Mouse (Mus musculus) heart, postnatal 10 days (tissue): ENCODE data around the gene Slc25a11. TPM values are rescaled to one million over a fixed set of nuclear protein-coding genes. Genes with fewer than 3 reads are reported as not detected.

ENCODE experiments used
- total RNA-seq, 2 experiments: library from RNA; stranded (reverse); gene quantifications; 2 replicates each; pipeline ENCODE4 v1.2.3; 2021

Gene Slc25a11
- total RNA-seq, 2 experiments from 2014 or later = 378 to 381 TPM

Other genes with a start within 250 kb of the Slc25a11 start
- gene Pelp1, start 237.4 kb downstream of the Slc25a11 start, total RNA-seq = 10 to 100 TPM; 22.3 to 26.1 TPM
- gene Arrb2, start 214.8 kb downstream of the Slc25a11 start, total RNA-seq = 10 to 100 TPM; 13.0 to 15.1 TPM
- 10 to 100 TPM in 1 of 2 experiments, 1 to 10 TPM in 1; 8.2 to 13.4 TPM for gene Med11, start 195.6 kb downstream of the Slc25a11 start, total RNA-seq
- gene Zmynd15, start 188.0 kb downstream of the Slc25a11 start, total RNA-seq = 1 to 10 TPM; 1.4 to 2.1 TPM
- 1 to 10 TPM; 7.2 to 7.7 TPM for gene Cxcl16, start 187.5 kb downstream of the Slc25a11 start, total RNA-seq
- gene Tm4sf5, start 142.2 kb downstream of the Slc25a11 start, total RNA-seq = 1 to 10 TPM in 1 of 2 experiments, under 1 TPM in 1; 0.89 to 1.4 TPM
- gene Vmo1, start 132.9 kb downstream of the Slc25a11 start, total RNA-seq = not detected
- not detected for gene Gltpd2, start 128.3 kb downstream of the Slc25a11 start, total RNA-seq
- 100 to 1,000 TPM; 264 to 266 TPM for gene Psmb6, start 122.1 kb downstream of the Slc25a11 start, total RNA-seq
- not detected for gene Gm40193, start 114.5 kb downstream of the Slc25a11 start, total RNA-seq
- gene Pld2, start 107.4 kb downstream of the Slc25a11 start, total RNA-seq = 10 to 100 TPM in 1 of 2 experiments, 1 to 10 TPM in 1; 8.9 to 10.8 TPM
- 10 to 100 TPM; 40.4 to 43.3 TPM for gene Mink1, start 84.6 kb downstream of the Slc25a11 start, total RNA-seq
- not detected for gene 4930544D05Rik, start 31.6 kb downstream of the Slc25a11 start, total RNA-seq
- gene Chrne, start 28.3 kb downstream of the Slc25a11 start, total RNA-seq = not detected
- gene Gp1ba, start 8.4 kb downstream of the Slc25a11 start, total RNA-seq = under 1 TPM; 0.17 to 0.43 TPM
- 10 to 100 TPM; 50.2 to 50.4 TPM for gene Rnf167, start 244 bp downstream of the Slc25a11 start, total RNA-seq
- gene Pfn1, start 7.2 kb upstream of the Slc25a11 start, total RNA-seq = 100 to 1,000 TPM; 456 to 499 TPM
- 1,000 to 10,000 TPM; 1,599 to 1,711 TPM for gene Eno3, start 9.7 kb upstream of the Slc25a11 start, total RNA-seq
- gene Spag7, start 21.9 kb upstream of the Slc25a11 start, total RNA-seq = 10 to 100 TPM; 86.0 to 88.2 TPM
- gene Camta2, start 40.6 kb upstream of the Slc25a11 start, total RNA-seq = 10 to 100 TPM; 31.2 to 32.8 TPM
- 1 to 10 TPM; 2.6 to 3.0 TPM for gene Inca1, start 52.7 kb upstream of the Slc25a11 start, total RNA-seq
- 100 to 1,000 TPM; 279 to 286 TPM for gene Kif1c, start 53.1 kb upstream of the Slc25a11 start, total RNA-seq
- gene Zfp3, start 116.7 kb upstream of the Slc25a11 start, total RNA-seq = 10 to 100 TPM; 10.6 to 11.2 TPM
- gene Scimp, start 165.1 kb upstream of the Slc25a11 start, total RNA-seq = not detected
- gene Rabep1, start 197.3 kb upstream of the Slc25a11 start, total RNA-seq = 10 to 100 TPM; 32.3 to 38.4 TPM